In genomic region chr10:128194551-128195461, GRCm38 (mm10) we compare ENCODE assay signal across 8 mouse cellular contexts. TPM values are rescaled to one million over a fixed set of nuclear protein-coding genes. Genes with fewer than 3 reads are reported as not detected.
DNase-seq lines count a peak whose midpoint lies in the region; ATAC-seq and TF ChIP-seq lines count a peak whose summit lies in the region.

No protein-coding gene starts in this region.

- peaks cover 18% of the 10 kb centered on the region for H3K27me3 ChIP-seq in heart, embryonic 14.5 days (ENCODE audit: control insufficient read depth, insufficient read depth, low read length)
- H3K27me3 ChIP-seq in E14TG2a.4 (ENCODE audit: insufficient read depth, low read length) = peaks cover 10% of the 10 kb centered on the region
- peaks cover 25% of the 10 kb centered on the region for H3K27me3 ChIP-seq in heart, embryonic 15.5 days
- peaks cover 22% of the 10 kb centered on the region for H3K27me3 ChIP-seq in neural tube, embryonic 12.5 days (replicated peaks)

- H3K9ac ChIP-seq in heart, embryonic 14.5 days (ENCODE audit: low read length) = peak overlapping the region; percentile 65
- peak overlapping the region; percentile 72 for H3K9ac ChIP-seq in heart, embryonic 15.5 days
- peak overlapping the region; percentile 69 for H3K9ac ChIP-seq in neural tube, embryonic 12.5 days

- no peaks in the 10 kb centered on the region for H3K36me3 ChIP-seq in heart, embryonic 14.5 days (ENCODE audit: control insufficient read depth, insufficient read depth, low read length)
- peaks cover 9% of the 10 kb centered on the region for H3K36me3 ChIP-seq in E14TG2a.4 (ENCODE audit: insufficient read depth, low read length)
- no peaks in the 10 kb centered on the region for H3K36me3 ChIP-seq in heart, embryonic 15.5 days
- H3K36me3 ChIP-seq in neural tube, embryonic 12.5 days = no peaks in the 10 kb centered on the region

- no peak for DNase-seq in heart, postnatal 10 days
- DNase-seq in cerebellum, adult 9-10 months = peak; percentile 77
- peak; percentile 61 to 84 for DNase-seq in left cerebral cortex, postnatal 25 days (ENCODE audit: low spot score in 2 of 2)
- no peak for DNase-seq in urinary bladder, postnatal 14 days (ENCODE audit: low spot score)

- intact Hi-C loops in heart, postnatal 10 days (cut with DNase I) = no loop called here
- intact Hi-C loops in left cerebral cortex, postnatal 25 days (cut with DNase I) = no loop called here

- ATAC-seq in heart, embryonic 14.5 days (ENCODE audit: insufficient number of reproducible peaks, insufficient read depth, low FRiP score, low read depth) = peak; percentile 87
- ATAC-seq in heart, embryonic 15.5 days (replicated peaks; ENCODE audit: insufficient number of reproducible peaks, insufficient read depth, low FRiP score, low read depth) = peak; percentile 83
- ATAC-seq in neural tube, embryonic 12.5 days (ENCODE audit: low FRiP score, low read depth) = peak; percentile 91

- H3K4me3 ChIP-seq in heart, embryonic 14.5 days (ENCODE audit: control insufficient read depth in 1 of 2, insufficient read depth in 1 of 2, low read depth in 1 of 2, low read length in 2 of 2) = peak overlapping the region; percentile 52 to 63
- peak overlapping the region; percentile 97 for H3K4me3 ChIP-seq in E14TG2a.4 (replicated peaks; ENCODE audit: low read length)
- H3K4me3 ChIP-seq in heart, embryonic 15.5 days = peak overlapping the region; percentile 77
- peak overlapping the region; percentile 70 for H3K4me3 ChIP-seq in neural tube, embryonic 12.5 days

- WGBS in heart, embryonic 14.5 days = 1% methylated on average over 76 of the region's 79 CpGs
- 1% methylated on average over 76 of the region's 79 CpGs for WGBS in heart, embryonic 15.5 days
- WGBS in neural tube, embryonic 12.5 days = under 1% methylated on average over 70 of the region's 79 CpGs

- H3K4me2 ChIP-seq in heart, embryonic 14.5 days (ENCODE audit: low read length) = peak overlapping the region; percentile 80
- peak overlapping the region; percentile 99 for H3K4me2 ChIP-seq in heart, embryonic 15.5 days
- H3K4me2 ChIP-seq in neural tube, embryonic 12.5 days (replicated peaks) = peak overlapping the region; percentile 98

- TF ChIP-seq CTCF in E14TG2a.4 (conservative IDR thresholded peaks at IDR 0.05; ENCODE audit: low read length) = no peak

- no peaks in the 10 kb centered on the region for H3K9me3 ChIP-seq in heart, embryonic 14.5 days (ENCODE audit: control insufficient read depth, low read length)
- no peaks in the 10 kb centered on the region for H3K9me3 ChIP-seq in E14TG2a.4 (ENCODE audit: low read length)
- H3K9me3 ChIP-seq in heart, embryonic 15.5 days (replicated peaks) = no peaks in the 10 kb centered on the region
- no peaks in the 10 kb centered on the region for H3K9me3 ChIP-seq in neural tube, embryonic 12.5 days

- H3K4me1 ChIP-seq in heart, embryonic 14.5 days (ENCODE audit: control insufficient read depth in 2 of 2, insufficient read depth in 2 of 2, low read length in 2 of 2) = peaks cover 4 to 5% of the 10 kb centered on the region in 2 experiments; a peak in 1 of 4 replicates
- H3K4me1 ChIP-seq in E14TG2a.4 (replicated peaks; ENCODE audit: low read depth, low read length) = peaks cover 32% of the 10 kb centered on the region
- peaks cover 14% of the 10 kb centered on the region for H3K4me1 ChIP-seq in heart, embryonic 15.5 days (replicated peaks)
- H3K4me1 ChIP-seq in neural tube, embryonic 12.5 days = peaks cover 15% of the 10 kb centered on the region

- H3K27ac ChIP-seq in heart, embryonic 14.5 days (replicated peaks in 1 of 2; ENCODE audit: control insufficient read depth in 1 of 2, insufficient read depth in 1 of 2, low read depth in 2 of 2, low read length in 2 of 2) = no peak overlapping the region
- no peak overlapping the region for H3K27ac ChIP-seq in heart, embryonic 15.5 days
- H3K27ac ChIP-seq in neural tube, embryonic 12.5 days = no peak overlapping the region

RNA-seq across cellular contexts. Expression of gene Gls2, which starts 0.5 kb away (rescaled TPM):
- 0.54 and 1.1 TPM in 2 replicates for polyA plus RNA-seq in heart, embryonic 14.5 days (2014; fragmentation: Nextera tagmentation; extraction: Ambion mirVana)
- under 1 TPM; 0.64 to 0.67 TPM for total RNA-seq in heart, postnatal 10 days (2021)
- 0.58 and 0.66 TPM in 2 replicates for polyA plus RNA-seq in heart, embryonic 15.5 days (2015; fragmentation: Nextera tagmentation; extraction: Ambion mirVana)
- total RNA-seq in left cerebral cortex, postnatal 25 days (2021) = 10 to 100 TPM; 29.4 to 32.9 TPM
- polyA plus RNA-seq in neural tube, embryonic 12.5 days (2016; fragmentation: Nextera tagmentation; extraction: Ambion mirVana) = 1.00 and 1.5 TPM in 2 replicates

RNA-seq across cellular contexts. Expression of gene Rbms2, which starts 14.7 kb away (rescaled TPM):
- 32.3 and 32.6 TPM in 2 replicates for polyA plus RNA-seq in heart, embryonic 14.5 days (2014; fragmentation: Nextera tagmentation; extraction: Ambion mirVana)
- total RNA-seq in heart, postnatal 10 days (2021) = 10 to 100 TPM; 82.8 to 91.0 TPM
- polyA plus RNA-seq in heart, embryonic 15.5 days (2015; fragmentation: Nextera tagmentation; extraction: Ambion mirVana) = 33.8 and 38.2 TPM in 2 replicates
- 10 to 100 TPM; 11.3 to 13.5 TPM for total RNA-seq in left cerebral cortex, postnatal 25 days (2021)
- polyA plus RNA-seq in neural tube, embryonic 12.5 days (2016; fragmentation: Nextera tagmentation; extraction: Ambion mirVana) = 17.2 and 20.0 TPM in 2 replicates

RNA-seq across cellular contexts. Expression of gene Spryd4, which starts 16.8 kb away (rescaled TPM):
- 44.2 and 47.6 TPM in 2 replicates for polyA plus RNA-seq in heart, embryonic 14.5 days (2014; fragmentation: Nextera tagmentation; extraction: Ambion mirVana)
- 10 to 100 TPM; 42.1 to 44.6 TPM for total RNA-seq in heart, postnatal 10 days (2021)
- polyA plus RNA-seq in heart, embryonic 15.5 days (2015; fragmentation: Nextera tagmentation; extraction: Ambion mirVana) = 37.9 and 38.6 TPM in 2 replicates
- 10 to 100 TPM; 10.1 to 10.7 TPM for total RNA-seq in left cerebral cortex, postnatal 25 days (2021)
- polyA plus RNA-seq in neural tube, embryonic 12.5 days (2016; fragmentation: Nextera tagmentation; extraction: Ambion mirVana) = 21.8 and 21.9 TPM in 2 replicates

RNA-seq across cellular contexts. Expression of gene Mip, which starts 30.8 kb away (rescaled TPM):
- polyA plus RNA-seq in heart, embryonic 14.5 days (2014; fragmentation: Nextera tagmentation; extraction: Ambion mirVana) = not detected in 2 replicates
- total RNA-seq in heart, postnatal 10 days (2021) = not detected
- 0.08 TPM in 1 of 2 replicates, not detected in the other for polyA plus RNA-seq in heart, embryonic 15.5 days (2015; fragmentation: Nextera tagmentation; extraction: Ambion mirVana)
- not detected for total RNA-seq in left cerebral cortex, postnatal 25 days (2021)
- not detected in 2 replicates for polyA plus RNA-seq in neural tube, embryonic 12.5 days (2016; fragmentation: Nextera tagmentation; extraction: Ambion mirVana)

RNA-seq across cellular contexts. Expression of gene Timeless, which starts 37.1 kb away (rescaled TPM):
- polyA plus RNA-seq in heart, embryonic 14.5 days (2014; fragmentation: Nextera tagmentation; extraction: Ambion mirVana) = 23.6 and 25.2 TPM in 2 replicates
- total RNA-seq in heart, postnatal 10 days (2021) = 10 to 100 TPM; 11.5 to 17.3 TPM
- 22.3 and 32.1 TPM in 2 replicates for polyA plus RNA-seq in heart, embryonic 15.5 days (2015; fragmentation: Nextera tagmentation; extraction: Ambion mirVana)
- 1 to 10 TPM; 6.8 to 8.3 TPM for total RNA-seq in left cerebral cortex, postnatal 25 days (2021)
- polyA plus RNA-seq in neural tube, embryonic 12.5 days (2016; fragmentation: Nextera tagmentation; extraction: Ambion mirVana) = 48.6 and 50.6 TPM in 2 replicates

Comparison
In these comparisons a context has a peak if more than half of its experiments do, and no peak if none do; other contexts are left out.
1. DNase-seq: peak in cerebellum, adult 9-10 months (single experiment) and left cerebral cortex, postnatal 25 days (2 of 2); none in heart, postnatal 10 days (0 of 2) and urinary bladder, postnatal 14 days (single experiment).
2. Peak in every context shown above with its lines, with median percentiles within 50 percentile points of each other: ATAC-seq, H3K4me2 ChIP-seq, H3K4me3 ChIP-seq and H3K9ac ChIP-seq.